Mouse (Mus musculus) cerebellum, postnatal 14 days (tissue): ENCODE measurements at regions not wholly inside any gene's neighbourhood (a gene's known extent, or its start where the extent isn't known, plus 50 kb on each side); places are given as distances from the start of the nearest gene placed in this dataset.
A peak's percentile ranks its signal among the peaks of the same experiment; 100 is the strongest.

ENCODE experiments used
- DNase-seq, 2 experiments: peaks; one replicate each; pipeline ENCODE4 v3.0.0; 2021; ENCODE audit warnings: mixed read lengths in 2 of 2

DNA sequence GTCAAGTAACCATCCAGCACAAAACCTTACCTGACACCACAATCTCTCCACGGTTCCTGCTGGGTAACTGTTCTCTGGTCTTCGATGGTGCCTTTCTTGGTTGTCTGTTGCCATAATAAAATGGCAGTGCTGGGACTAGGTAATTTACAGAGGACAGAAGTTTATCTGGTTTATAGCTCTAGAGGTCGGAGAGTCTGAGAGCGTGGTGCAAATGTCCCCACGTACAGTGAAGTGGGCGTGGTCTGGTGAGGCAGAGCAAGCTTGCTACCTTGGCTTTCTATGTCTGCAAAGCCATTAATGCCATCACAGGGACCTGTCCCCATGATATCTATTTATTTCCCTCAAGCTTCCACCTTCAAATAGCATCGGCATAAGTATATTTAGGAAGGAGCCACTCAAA, 223.0 kb downstream of the Opa1 start:
- no peak for DNase-seq

DNA sequence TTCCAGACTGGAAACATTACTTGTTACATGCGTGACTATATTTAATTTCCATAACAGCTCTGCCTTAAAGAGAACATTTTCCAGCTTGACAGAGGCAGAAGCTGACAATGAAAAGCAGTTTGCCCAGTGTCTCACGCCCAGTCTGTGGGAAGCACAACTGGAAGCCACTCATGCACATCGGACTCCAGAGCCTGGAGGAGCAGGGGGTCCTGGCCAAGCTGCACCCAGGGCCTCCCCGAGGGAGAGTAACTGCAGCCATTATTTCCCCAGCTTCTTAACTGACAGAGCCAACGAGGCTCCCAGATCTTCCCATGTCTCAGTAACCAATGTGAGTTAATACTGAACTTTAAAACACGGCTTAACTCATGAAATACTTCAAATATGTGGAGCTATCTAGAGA, 223.5 kb downstream of the Opa1 start:
- no peak for DNase-seq

DNA sequence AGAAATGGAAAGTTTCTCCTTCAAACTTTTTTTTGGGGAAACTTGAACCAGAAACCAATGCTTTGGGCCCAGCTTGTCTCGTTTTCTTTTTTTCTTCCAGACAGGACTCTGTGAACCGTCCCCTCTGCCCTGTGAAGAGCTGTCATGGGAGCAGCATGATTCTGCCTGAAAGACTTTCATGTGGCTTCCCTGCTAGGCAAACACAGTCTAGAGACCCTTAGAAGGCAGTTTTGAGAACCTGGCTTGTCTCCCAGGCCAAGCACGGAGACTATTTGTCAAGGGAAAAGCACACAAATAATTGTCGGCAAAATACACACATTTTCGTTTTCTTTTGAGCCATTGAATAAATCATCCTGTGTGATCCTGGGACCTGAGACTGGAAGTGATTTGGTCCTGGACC, 228.7 kb downstream of the Opa1 start:
- no peak for DNase-seq

DNA sequence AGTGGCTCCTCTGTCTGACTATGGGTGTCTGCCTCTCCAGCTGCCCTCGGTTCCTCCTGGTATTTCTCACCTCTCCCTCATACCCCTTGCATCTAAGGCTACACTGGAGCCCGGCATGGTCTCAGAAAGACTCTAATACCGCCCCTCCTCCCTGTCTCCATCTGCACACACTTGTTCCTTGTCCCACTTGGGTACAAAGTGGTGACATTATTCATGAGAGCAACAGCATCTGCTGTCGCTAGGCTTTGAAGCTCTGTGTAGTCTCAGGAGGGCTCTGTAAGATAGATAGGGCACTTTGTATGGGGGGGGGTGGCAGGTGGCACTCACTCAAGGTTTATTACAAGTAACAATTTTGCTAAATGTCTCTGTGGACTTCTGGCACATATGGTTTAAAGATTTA, 229.7 kb downstream of the Opa1 start:
- no peak for DNase-seq

DNA sequence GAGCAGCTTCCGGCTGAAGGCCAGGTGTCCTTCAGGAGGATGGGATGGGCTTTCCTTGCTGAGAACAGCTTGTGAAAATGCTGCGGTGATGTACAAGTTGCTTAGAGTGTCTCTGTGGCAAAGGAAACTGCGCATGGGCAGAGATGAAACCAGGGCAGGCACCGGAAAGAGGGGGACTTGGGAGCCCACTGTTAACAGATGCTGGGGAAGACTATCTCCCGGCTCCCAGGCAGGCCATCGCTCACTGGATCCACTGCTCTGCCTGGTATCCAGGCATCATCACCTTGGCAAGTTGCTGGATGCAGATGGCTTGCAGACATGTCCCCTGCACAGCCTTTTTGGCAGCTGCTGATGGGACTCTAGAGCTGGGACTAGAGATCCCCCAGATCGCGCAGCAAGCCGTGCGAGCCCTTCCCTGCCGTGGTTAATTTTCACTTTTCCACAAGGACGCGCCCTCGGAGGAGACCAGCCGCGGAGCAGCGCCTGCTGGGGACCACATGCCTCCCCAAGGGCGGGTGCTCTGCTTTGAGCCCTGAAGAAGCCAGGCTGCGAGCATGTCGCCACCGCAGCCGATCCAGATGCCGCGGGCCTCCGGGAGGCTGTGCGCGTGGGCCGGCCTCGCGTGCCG, 234.4 kb downstream of the Opa1 start:
- peak; percentile 63 to 70 for DNase-seq

DNA sequence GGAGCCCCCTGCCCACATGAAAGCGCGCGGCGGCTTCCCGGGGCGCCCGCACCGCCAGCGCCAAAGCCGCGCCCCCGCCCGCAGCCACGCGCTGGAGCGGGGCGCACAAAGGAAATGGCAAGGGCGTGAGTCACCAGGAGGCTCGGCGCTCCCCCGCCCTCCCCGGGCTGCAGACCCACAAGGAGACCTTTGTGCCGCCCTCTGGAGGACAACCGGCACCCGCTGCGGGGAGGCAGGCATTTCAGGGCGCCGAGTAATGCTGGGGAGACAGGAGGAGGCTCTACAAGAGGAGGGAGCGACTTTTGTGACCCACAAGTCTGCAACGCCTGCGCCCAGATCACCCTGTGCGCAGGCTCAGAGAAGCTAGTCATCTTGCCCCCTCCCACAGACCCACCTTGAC, 234.9 kb downstream of the Opa1 start:
- peak; percentile 70 to 72 for DNase-seq

DNA sequence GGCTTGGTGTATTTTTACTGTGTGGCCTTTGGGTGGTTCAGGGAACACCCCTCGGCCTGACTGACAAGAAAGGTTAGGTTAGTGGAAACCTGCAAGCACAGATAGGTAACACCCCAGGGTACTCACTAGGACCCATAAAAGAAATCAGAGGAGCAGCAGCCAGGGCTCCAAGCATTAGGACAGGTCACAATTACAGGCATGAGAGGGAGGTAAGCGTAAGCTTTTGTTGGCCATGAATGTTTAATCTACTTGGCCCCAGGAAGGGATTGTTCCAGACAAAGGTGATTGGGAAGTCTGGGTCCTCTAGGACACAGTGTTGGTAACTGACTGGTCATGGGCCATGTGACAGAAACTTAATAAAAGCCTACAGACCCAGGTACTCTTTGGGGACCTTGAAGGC, 235.5 kb downstream of the Opa1 start:
- no peak for DNase-seq

DNA sequence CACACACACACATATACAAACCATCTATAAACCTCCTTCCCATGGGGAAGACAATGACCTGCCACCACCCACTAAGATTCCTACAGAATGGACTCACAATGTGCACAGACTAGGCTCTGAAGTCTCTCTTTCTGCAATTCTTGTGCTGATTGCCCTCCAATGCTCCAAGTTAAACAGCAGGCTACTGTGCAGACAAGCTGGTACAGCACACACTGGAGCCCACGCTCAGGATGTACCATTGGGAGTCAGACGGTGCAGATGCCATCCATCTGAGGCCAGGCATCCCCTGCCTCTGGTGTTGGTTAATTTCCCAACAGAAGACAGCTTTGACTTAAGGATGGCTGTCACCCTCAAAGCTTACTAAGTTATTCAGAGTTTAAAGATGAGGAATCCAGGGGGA, 236.1 kb downstream of the Opa1 start:
- DNase-seq = no peak

DNA sequence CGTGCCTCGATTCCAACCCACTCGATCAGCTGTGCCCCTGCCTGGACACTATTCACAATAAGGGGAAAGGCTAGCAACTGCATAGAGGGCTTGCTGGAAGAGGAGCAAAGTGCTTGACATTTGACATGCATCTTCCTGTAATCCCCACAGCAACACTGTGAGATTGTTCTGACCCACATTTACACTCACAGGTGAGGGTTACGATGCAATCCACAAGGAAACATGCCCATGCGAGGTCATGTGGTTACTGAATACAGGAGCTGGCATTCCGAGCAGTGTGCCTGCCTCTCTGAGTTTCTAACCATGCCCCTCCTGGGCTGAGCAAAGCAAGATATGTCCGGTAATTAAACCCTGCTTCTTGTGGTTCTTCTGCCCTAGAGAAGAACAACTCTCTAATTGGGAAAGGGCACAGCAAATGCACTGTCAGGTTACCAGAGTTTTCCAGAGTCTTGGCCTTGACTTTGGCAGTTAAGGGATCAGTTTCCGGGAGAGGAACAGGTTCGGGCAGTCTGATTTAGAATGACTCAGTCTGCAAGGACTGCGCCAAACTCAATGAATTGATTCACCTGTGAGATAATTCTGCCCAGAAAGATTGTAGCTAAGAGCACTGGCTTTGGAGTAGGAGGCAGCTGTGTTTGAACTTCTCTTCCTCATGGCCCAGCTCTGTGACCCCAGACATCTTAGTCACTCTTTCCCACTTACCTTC, 236.7 kb downstream of the Opa1 start:
- DNase-seq = no peak

DNA sequence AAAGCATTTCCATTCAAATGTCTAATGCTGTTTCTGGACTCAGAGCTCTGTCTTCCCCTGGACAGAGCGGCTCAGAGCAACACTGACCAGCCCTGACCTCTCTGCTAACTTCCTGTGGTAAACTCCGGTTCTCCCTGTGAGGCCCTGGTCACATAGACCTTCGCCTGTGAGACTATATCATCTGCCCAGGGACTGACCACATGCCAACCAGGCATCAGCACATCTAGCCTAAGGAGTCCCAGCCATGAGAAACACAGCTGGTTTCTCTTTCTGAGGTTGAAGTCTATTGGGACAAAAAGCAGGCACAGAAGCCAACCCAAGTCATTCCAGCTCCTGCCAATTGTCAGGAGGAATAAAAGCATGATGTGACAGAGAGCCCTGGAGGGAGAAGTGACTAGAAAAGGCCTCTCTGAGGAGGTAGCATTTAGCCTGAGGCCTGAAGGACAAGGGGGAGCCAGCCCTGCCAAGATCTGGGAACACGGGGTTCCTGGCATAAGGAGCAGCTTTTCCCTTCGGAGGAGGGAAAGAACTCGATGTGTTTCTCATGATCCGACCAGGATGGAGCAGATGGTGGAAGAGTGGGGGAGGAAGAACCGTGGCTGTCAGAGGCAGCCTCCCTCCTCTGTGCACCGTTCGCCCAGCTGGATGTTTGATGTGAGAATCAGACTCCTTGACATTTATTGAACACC, 237.7 kb downstream of the Opa1 start:
- DNase-seq = peak; percentile 58 to 69

DNA sequence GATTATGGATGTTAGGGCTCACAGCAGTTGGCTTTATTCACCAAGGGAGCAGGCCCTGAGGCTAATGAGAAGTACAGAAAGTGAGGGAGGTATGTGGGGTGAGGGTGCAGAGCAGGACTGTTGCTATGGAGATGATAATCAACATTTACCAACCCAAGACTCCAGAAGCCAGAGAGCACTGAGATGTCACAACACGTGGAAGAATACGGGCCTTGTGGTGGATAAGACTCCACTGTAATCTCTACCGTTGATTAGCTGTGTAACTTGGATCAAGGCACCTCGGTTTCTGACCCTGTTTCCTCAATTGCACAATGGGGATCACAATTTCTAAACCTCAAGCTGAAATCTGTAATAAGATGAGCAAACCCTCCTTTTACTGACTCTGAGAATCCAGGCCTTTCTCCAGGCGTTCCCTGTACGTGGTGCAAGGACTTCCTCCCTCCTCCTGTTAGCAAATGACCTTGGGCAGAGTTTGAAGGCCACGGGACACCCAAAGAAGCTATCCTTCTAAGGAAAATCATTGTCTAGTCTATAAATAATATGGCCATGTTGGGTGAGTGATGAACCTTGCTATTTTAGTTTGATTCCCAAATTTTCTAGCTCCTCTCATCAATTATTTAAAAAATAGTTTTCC, 239.8 kb downstream of the Opa1 start:
- DNase-seq = no peak

DNA sequence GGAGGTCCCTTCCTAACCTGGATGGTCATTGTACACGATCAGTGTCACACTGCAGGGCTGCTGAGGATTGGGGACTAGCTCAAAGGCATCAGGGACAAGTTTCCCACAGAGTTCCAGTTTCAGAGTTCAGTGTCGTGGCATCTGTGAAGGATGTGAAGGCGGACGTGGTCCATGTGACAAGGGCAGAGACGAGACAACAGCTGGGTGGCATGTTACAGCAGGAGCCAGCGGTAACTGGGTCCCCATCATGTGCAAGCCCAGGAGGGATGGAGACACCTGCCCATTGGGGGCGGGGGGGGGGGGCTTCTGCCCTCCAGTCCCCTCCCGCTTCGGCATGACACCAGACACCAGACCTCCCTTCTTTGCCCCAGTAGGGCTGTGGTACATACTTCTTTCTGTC, 241.6 kb downstream of the Opa1 start:
- no peak for DNase-seq

DNA sequence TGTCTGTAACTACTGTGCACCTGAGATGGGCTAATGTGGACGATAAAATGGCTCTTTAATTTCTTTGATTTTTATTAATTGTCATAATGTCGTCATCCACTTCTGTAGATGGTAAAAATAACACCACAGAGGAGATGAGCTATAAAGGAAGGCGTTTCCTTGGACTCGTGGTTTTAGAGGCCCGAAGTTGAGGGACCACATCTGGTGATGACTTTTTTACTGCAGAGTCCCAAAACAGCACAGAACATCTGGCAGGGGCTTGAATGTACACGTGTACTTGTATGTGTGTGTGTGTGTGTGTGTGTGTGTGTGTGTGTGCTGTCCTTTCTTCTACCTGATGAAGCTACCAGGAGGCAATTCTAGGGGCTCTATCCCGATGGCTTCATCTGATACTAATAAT, 242.1 kb upstream of the Hes1 start:
- DNase-seq = no peak

DNA sequence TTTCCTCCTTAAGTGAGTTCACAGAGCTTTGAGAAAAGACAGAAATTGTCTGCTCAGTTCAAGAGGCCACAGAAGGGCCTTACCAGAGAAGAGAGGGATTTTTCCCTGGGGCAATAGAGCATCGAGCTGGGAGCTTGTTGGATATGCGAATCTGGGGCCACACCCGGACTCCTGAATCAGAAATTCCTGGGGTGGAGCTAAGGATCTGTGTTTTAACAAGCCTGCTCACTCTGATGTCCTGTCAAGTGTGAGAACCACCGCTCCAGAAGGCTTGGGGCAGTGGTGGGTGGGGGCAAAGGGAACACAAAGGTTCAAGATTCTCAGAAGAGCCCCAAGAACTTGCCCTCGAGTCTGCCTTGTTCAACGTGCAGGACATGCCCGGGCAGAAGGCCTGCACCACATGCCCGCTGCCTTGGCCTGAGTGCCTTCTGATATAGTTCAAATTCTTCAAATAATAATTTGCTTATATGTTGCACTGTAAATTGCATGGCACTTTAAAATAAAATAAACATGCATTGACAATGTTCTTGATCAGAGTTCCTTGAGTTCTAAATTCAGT, 241.3 kb upstream of the Hes1 start:
- no peak for DNase-seq

DNA sequence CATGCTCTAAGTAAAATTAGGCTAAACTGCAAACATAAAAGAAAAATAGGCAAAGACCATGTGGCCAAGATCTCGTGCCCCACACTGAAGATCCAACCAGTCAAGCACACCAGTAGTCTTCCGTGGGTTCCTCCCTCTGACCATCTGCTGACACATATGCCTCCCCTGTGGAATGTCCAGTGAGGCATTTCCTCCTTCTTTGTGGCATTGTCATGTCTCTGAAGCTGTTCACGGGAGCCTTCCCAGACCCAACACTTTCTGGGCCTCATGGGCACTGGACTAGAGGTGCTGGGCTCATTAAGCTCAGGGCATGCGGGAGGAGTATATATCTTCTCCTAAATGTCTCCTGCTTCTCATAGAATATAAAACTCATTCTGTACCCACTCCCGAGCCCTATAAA, 237.3 kb upstream of the Hes1 start:
- peak in 1 of 2 experiments; percentile 53 for DNase-seq

DNA sequence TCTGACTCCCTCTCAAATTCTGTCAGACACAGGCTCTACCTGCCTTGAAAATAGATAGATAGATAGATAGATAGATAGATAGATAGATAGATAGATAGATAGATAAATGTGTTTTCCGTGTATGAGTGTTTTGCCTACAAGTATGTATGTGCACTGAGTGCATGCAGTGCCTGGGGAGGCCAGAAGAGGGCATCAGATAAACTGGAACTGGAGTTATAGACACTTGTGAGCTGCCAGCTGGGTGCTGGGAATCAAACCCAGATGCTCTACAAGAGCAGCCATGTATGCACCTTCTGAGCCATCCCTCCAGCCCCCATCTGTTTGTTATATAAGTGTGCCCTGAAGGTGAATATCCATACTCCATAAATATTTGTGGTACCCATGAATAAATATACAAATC, 236.4 kb upstream of the Hes1 start:
- no peak for DNase-seq

DNA sequence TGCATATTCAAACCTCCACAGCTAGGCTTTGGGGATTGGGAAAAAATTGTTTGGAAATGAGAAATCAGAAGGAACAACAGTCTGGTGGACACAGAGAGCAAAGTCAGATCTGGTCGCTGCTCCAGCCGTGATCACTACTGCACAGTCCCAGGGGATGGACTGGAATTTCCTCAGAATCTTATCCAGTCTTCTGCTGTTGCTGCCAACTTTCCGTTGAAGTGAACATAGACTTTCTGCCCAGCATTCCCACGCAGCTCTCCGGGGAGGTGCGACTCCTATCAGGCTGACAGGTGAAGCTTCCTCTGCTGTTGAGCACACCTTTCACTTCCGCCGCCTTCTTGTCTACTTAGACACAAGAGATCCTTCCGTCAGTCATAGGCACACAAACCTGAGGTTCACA, 234.7 kb upstream of the Hes1 start:
- DNase-seq = no peak

DNA sequence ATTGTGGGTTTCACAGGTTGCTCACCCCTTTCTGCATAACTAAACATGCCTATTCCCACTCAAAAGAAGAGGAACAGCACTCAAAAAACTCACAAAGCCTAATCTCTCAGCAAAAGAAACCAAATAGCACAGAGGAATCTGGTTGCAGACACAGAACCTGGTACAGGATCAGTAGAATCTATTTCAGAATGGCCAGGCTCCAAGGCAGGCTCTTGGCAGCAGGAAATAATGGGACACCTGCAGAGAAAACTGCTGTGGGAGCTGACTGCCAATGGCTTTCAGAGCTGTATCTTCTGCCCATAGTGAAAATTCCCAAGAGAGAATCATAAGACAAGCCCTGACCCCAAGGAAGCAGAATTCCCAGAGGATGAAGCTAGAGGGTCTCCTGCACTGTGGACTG, 234.1 kb upstream of the Hes1 start:
- DNase-seq = peak; percentile 42 to 50

DNA sequence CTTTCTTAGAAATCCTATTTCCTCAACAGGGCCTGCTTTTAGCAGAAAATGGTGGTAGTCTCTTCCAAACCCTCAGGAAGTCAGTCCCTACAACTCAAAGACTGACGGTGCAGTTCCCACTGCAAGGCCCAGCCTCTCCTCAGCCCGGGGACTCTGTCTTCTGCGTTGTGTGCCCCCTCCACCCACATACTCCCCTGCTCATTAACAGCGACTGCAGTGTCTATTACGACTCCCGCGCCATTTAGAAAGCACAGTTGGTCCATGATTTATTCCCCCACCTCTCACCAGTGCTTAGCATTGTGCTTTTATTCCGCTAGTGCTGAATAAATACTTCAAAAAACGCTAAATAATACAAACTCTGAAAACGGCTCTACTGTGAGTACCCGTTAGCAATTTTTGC, 230.9 kb upstream of the Hes1 start:
- DNase-seq = no peak

DNA sequence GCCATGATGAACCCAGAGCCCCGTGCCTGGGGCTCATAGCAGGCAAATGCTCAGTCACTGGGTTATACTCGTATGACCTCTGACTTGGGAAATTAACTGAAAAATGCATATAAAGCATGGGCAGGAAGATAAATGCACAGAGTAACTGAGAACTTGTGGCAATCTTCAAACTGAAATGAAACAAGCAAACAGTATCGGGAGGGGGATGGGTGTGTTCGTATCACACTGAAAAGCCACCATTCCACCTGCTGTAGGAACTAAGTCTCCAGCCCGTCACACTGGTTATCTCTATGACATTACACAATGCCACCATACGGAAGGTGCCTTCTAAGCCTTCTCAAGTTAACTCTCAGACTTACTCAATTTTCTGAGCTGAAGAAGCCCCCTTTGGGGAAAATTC, 230.3 kb upstream of the Hes1 start:
- DNase-seq = no peak

DNA sequence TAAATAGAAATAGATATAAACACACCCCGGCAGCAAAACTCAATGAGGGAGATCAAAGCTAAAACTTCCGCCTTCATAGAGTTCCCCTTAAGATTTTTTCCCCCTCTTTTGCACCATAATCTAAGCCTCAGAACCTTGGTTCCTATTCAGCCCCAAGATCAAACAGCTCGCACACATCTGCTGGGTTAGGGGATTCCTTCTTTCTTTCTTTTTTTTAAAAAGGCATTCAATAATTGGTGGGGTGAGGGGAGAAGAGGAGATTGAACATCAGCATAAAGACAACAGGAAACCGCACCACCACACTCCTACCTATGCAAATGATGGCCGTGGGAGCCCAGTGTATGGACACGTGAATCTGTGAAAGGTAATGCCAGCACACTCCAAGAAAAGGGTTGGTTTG, 229.5 kb upstream of the Hes1 start:
- no peak for DNase-seq

DNA sequence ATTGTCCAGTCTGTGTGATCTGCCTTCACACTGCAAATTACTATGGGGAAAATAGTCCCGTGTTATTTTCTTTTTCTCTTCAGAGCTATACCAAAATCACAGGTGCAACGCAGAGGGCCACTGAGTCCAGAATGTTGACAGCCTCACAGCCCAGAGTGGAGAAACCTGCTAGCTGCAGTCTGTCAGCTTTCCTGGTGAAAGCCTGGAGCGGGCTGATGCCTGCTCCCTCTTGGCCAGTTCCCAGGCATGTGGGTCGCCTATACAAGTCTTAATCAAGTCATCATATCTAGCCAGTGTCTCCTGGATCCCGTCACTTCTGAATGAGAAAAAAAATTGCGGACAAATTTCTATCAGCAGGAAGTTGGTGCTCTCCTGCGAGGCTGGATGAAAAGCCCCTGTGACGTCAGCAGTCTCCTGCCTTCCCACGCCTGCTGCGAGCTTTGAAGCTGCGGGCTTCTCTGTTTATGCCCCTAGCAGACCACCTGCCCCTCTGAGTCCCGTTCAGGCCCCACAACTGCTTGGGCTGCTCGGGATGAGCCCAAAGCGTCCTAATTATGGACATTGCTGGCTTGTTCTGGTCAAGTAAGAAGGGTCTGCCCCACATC, 227.1 kb upstream of the Hes1 start:
- peak in 1 of 2 experiments; percentile 43 for DNase-seq

DNA sequence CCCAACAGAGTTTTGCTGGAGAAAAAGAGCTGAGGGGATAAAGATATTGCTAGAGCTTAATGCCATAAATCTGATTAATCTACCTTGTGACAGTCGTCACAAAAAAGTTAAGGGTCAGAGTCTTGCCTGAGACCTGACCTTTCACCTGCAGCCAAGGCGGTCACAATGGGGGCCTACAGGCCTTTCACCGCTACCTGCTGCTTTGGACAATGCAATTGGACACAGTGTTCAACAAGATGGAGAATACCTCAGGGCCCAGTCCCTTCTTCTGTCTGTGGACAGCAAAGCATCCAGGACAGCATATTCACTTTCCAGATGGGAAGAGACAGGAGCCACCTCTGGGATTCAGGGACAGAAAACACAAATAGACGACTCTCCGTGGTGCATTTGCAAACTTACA, 226.3 kb upstream of the Hes1 start:
- DNase-seq = no peak
